Mouse (Mus musculus) left cerebral cortex, adult 18-20 months (tissue): ENCODE measurements around the gene Htr5a. TPM values are rescaled to one million over a fixed set of nuclear protein-coding genes. Genes with fewer than 3 reads are reported as not detected.

ENCODE experiments used
- DNase-seq, 2 experiments: peaks; one replicate each; pipeline ENCODE4 v3.0.0; 2021 to 2022; ENCODE audit warnings: low spot score in 2 of 2, mixed read lengths in 1 of 2
- long read RNA-seq, 2 experiments: library from polyadenylated mRNA; stranded (forward); transcript quantifications; one replicate each; pipeline ENCODE4 v2.0.0; 2021
- total RNA-seq, 2 experiments: library from RNA; stranded (reverse); gene quantifications; 2 replicates each; pipeline ENCODE4 v1.2.3; 2021

Htr5a gene
- total RNA-seq: 10 to 100 TPM; 13.4 to 15.4 TPM
- long read RNA-seq, experiment 1, full-length matches to known transcripts: 5 of 15 reads
- long read RNA-seq, experiment 1, partial matches to known transcripts: 0 of 15 reads
- long read RNA-seq, experiment 1, other reads (novel, unspliced or antisense): 10 of 15 reads
- long read RNA-seq, experiment 2, full-length matches to known transcripts: 6 of 13 reads
- long read RNA-seq, experiment 2, partial matches to known transcripts: 6 of 13 reads
- long read RNA-seq, experiment 2, other reads (novel, unspliced or antisense): 1 of 13 reads

GRCm38 (mm10) chr5:27841701-27842295, at the start of gene Htr5a:
Htr5a (plus strand) TSS chr5:27842149.
- peak; percentile 62 to 70 for DNase-seq

- DNase-seq: peak in 1 of 2 experiments; percentile 18
Measured at GRCm38 (mm10) chr5:27792173-27792470, 49.8 kb upstream of the Htr5a start.

- DNase-seq: no peak
Measured at GRCm38 (mm10) chr5:27792531-27793205, 49.3 kb upstream of the Htr5a start.

GRCm38 (mm10) chr5:27793923-27794322, 48.0 kb upstream of the Htr5a start:
- DNase-seq: peak; percentile 71 to 82

- no peak for DNase-seq
Measured at GRCm38 (mm10) chr5:27814282-27814681, 27.7 kb upstream of the Htr5a start.

GRCm38 (mm10) chr5:27818840-27819672, 22.9 kb upstream of the Htr5a start:
- no peak for DNase-seq

GRCm38 (mm10) chr5:27821161-27821560, 20.8 kb upstream of the Htr5a start:
- DNase-seq: no peak

- no peak for DNase-seq
Measured at GRCm38 (mm10) chr5:27827971-27828370, 14.0 kb upstream of the Htr5a start.

- no peak for DNase-seq
Measured at GRCm38 (mm10) chr5:27835096-27835495, 6.9 kb upstream of the Htr5a start.

GRCm38 (mm10) chr5:27838061-27838460, 3.9 kb upstream of the Htr5a start:
- DNase-seq: no peak

GRCm38 (mm10) chr5:27842671-27843320, 847 bp downstream of the Htr5a start:
- peak; percentile 40 to 59 for DNase-seq

GRCm38 (mm10) chr5:27846979-27847378, 5.0 kb downstream of the Htr5a start:
- no peak for DNase-seq

- peak in 1 of 2 experiments; percentile 25 for DNase-seq
Measured at GRCm38 (mm10) chr5:27854290-27854689, 12.3 kb downstream of the Htr5a start.

GRCm38 (mm10) chr5:27855726-27856125, 13.8 kb downstream of the Htr5a start:
- DNase-seq: no peak

GRCm38 (mm10) chr5:27873240-27874082, 31.5 kb downstream of the Htr5a start:
- DNase-seq: peak; percentile 21 to 38

- DNase-seq: peak in 1 of 2 experiments; percentile 12
Measured at GRCm38 (mm10) chr5:27874211-27874610, 32.3 kb downstream of the Htr5a start.

- DNase-seq: no peak
Measured at GRCm38 (mm10) chr5:27875341-27876105, 33.6 kb downstream of the Htr5a start.

- DNase-seq: no peak
Measured at GRCm38 (mm10) chr5:27878356-27878755, 36.4 kb downstream of the Htr5a start.

- DNase-seq: no peak
Measured at GRCm38 (mm10) chr5:27879726-27880125, 37.8 kb downstream of the Htr5a start.
